Mouse (Mus musculus) heart, postnatal 0 days (tissue): ENCODE measurements at regions not wholly inside any gene's neighbourhood (a gene's known extent, or its start where the extent isn't known, plus 50 kb on each side); places are given as distances from the start of the nearest gene placed in this dataset.

Source experiments
- ATAC-seq: fragments of 200-750 bp; cut with Nextera tagmentation; 2 replicates; pipeline ENCODE4 v1.8.0; 2017; ENCODE audit warnings: low read depth, moderate number of reproducible peaks, moderate library complexity; ENCODE audit not compliant: insufficient read depth
- DNase-seq: peaks from one replicate; pipeline ENCODE4 v3.0.0-alpha.2; 2016; ENCODE audit warnings: low spot score
- H3K27ac ChIP-seq: fragments of 300-500 bp; sonication (generic); 2 replicates; pipeline ENCODE4 v1.5.1; 2014; ENCODE audit warnings: low read depth, mild to moderate bottlenecking
- H3K27me3 ChIP-seq: fragments of 300-500 bp; sonication (generic); 2 replicates; pipeline ENCODE4 v1.6.1; 2014; ENCODE audit warnings: low read length, mixed read lengths; ENCODE audit not compliant: control insufficient read depth, insufficient read depth
- H3K36me3 ChIP-seq: fragments of 300-500 bp; sonication (generic); replicated peaks from 2 replicates; pipeline ENCODE4 v1.6.1; 2014; ENCODE audit warnings: low read length, mixed read lengths; ENCODE audit not compliant: control insufficient read depth, insufficient read depth
- H3K4me1 ChIP-seq: fragments of 300-500 bp; sonication (generic); 2 replicates; pipeline ENCODE4 v1.6.1; 2014; ENCODE audit warnings: antibody characterized with exemption; ENCODE audit not compliant: control insufficient read depth, insufficient read depth
- H3K4me2 ChIP-seq: fragments of 300-500 bp; sonication (generic); 2 replicates; pipeline ENCODE4 v1.6.1; 2014; ENCODE audit warnings: low read depth, mild to moderate bottlenecking, low read length, moderate library complexity
- H3K4me3 ChIP-seq: fragments of 300-500 bp; sonication (generic); 2 replicates; pipeline ENCODE4 v1.5.1; 2014; ENCODE audit warnings: low read depth, low read length
- H3K9ac ChIP-seq: fragments of 300-500 bp; sonication (generic); replicated peaks from 2 replicates; pipeline ENCODE4 v1.6.1; 2014; ENCODE audit warnings: low read depth, low read length, mixed read lengths
- H3K9me3 ChIP-seq: fragments of 300-500 bp; sonication (generic); replicated peaks from 2 replicates; pipeline ENCODE4 v1.6.1; 2016; ENCODE audit warnings: low read length; ENCODE audit not compliant: control insufficient read depth
- CTCF ChIP-seq: IDR thresholded peaks from 2 replicates; pipeline ENCODE4 v1.5.1; 2016; ENCODE audit warnings: antibody characterized with exemption, control low read depth, low read depth
- EP300 ChIP-seq: IDR thresholded peaks from 2 replicates; pipeline ENCODE4 v1.6.1; 2016; ENCODE audit warnings: antibody characterized with exemption, low read depth
- WGBS: fragments of 180-500 bp; shearing (Covaris S2); extraction: QIAGEN DNeasy Blood & Tissue Kit; methylation state at CpG from one replicate; pipeline ENCODE4 v1.1.7; 2014; 5-methylcytosine and 5-hydroxymethylcytosine counted together

- no peaks in the 10 kb centered on the region for H3K36me3 ChIP-seq
- H3K4me2 ChIP-seq: no peak overlapping the region
- TF ChIP-seq EP300 (no peak), CTCF (no peak)
- no peaks in the 10 kb centered on the region for H3K4me1 ChIP-seq
- no peak overlapping the region for H3K9ac ChIP-seq
- no peaks in the 10 kb centered on the region for H3K9me3 ChIP-seq
- ATAC-seq: no peak
- DNase-seq: no peak
- no peaks in the 10 kb centered on the region for H3K27me3 ChIP-seq
- no peak overlapping the region for H3K27ac ChIP-seq
- H3K4me3 ChIP-seq: no peak overlapping the region
- WGBS: 69% methylated on average over 1 of the region's 1 CpGs
Observed at GRCm38 (mm10) chr6:104055996-104056395, 436.6 kb upstream of the Cntn6 start.

GRCm38 (mm10) chr6:104061692-104062263 lies 430.8 kb upstream of the Cntn6 start:
- ATAC-seq (no peak), DNase-seq (no peak)
- H3K4me3 ChIP-seq: no peak overlapping the region
- no peaks in the 10 kb centered on the region for H3K4me1 ChIP-seq
- no peaks in the 10 kb centered on the region for H3K9me3 ChIP-seq
- no peaks in the 10 kb centered on the region for H3K27me3 ChIP-seq
- no peak overlapping the region for H3K9ac ChIP-seq
- TF ChIP-seq EP300: no peak
- no peak for TF ChIP-seq CTCF
- H3K36me3 ChIP-seq: no peaks in the 10 kb centered on the region
- no peak overlapping the region for H3K27ac ChIP-seq
- no peak overlapping the region for H3K4me2 ChIP-seq

- 69% methylated on average over 3 of the region's 3 CpGs for WGBS
- no peak overlapping the region for H3K4me2 ChIP-seq
- H3K4me1 ChIP-seq: no peaks in the 10 kb centered on the region
- ATAC-seq: no peak
- no peak for DNase-seq
- H3K9me3 ChIP-seq: no peaks in the 10 kb centered on the region
- H3K4me3 ChIP-seq: no peak overlapping the region
- H3K9ac ChIP-seq: no peak overlapping the region
- H3K27ac ChIP-seq: no peak overlapping the region
- TF ChIP-seq CTCF (no peak), EP300 (no peak)
- H3K36me3 ChIP-seq: no peaks in the 10 kb centered on the region
- H3K27me3 ChIP-seq: no peaks in the 10 kb centered on the region
Observed at GRCm38 (mm10) chr6:104080581-104080980, 412.0 kb upstream of the Cntn6 start.

- Histone ChIP-seq H3K27me3 (no peaks in the 10 kb centered on the region), H3K4me1 (no peaks in the 10 kb centered on the region), H3K9ac (no peak overlapping the region), H3K4me2 (no peak overlapping the region), H3K27ac (no peak overlapping the region), H3K36me3 (no peaks in the 10 kb centered on the region), H3K9me3 (no peaks in the 10 kb centered on the region), H3K4me3 (no peak overlapping the region)
- DNase-seq: no peak
- ATAC-seq: no peak
- WGBS: 69% methylated on average over 2 of the region's 2 CpGs
- no peak for TF ChIP-seq CTCF
- no peak for TF ChIP-seq EP300
Observed at GRCm38 (mm10) chr6:104082242-104082641, 410.3 kb upstream of the Cntn6 start.

GRCm38 (mm10) chr6:104108386-104108785 lies 384.2 kb upstream of the Cntn6 start:
- H3K36me3 ChIP-seq: no peaks in the 10 kb centered on the region
- ATAC-seq (no peak), DNase-seq (no peak)
- no peak overlapping the region for H3K9ac ChIP-seq
- H3K27ac ChIP-seq: no peak overlapping the region
- no peaks in the 10 kb centered on the region for H3K4me1 ChIP-seq
- 62% methylated on average over 5 of the region's 5 CpGs for WGBS
- H3K4me3 ChIP-seq: no peak overlapping the region
- no peak for TF ChIP-seq EP300
- TF ChIP-seq CTCF: no peak
- H3K27me3 ChIP-seq: no peaks in the 10 kb centered on the region
- no peak overlapping the region for H3K4me2 ChIP-seq
- no peaks in the 10 kb centered on the region for H3K9me3 ChIP-seq
